Mouse (Mus musculus): ENCODE data around the gene Arel1. TPM values are rescaled to one million over a fixed set of nuclear protein-coding genes. Genes with fewer than 3 reads are reported as not detected.

The Arel1 gene
- polyA plus RNA-seq, 1 experiment from 2014 or later, result 36.6 TPM

DNA sequence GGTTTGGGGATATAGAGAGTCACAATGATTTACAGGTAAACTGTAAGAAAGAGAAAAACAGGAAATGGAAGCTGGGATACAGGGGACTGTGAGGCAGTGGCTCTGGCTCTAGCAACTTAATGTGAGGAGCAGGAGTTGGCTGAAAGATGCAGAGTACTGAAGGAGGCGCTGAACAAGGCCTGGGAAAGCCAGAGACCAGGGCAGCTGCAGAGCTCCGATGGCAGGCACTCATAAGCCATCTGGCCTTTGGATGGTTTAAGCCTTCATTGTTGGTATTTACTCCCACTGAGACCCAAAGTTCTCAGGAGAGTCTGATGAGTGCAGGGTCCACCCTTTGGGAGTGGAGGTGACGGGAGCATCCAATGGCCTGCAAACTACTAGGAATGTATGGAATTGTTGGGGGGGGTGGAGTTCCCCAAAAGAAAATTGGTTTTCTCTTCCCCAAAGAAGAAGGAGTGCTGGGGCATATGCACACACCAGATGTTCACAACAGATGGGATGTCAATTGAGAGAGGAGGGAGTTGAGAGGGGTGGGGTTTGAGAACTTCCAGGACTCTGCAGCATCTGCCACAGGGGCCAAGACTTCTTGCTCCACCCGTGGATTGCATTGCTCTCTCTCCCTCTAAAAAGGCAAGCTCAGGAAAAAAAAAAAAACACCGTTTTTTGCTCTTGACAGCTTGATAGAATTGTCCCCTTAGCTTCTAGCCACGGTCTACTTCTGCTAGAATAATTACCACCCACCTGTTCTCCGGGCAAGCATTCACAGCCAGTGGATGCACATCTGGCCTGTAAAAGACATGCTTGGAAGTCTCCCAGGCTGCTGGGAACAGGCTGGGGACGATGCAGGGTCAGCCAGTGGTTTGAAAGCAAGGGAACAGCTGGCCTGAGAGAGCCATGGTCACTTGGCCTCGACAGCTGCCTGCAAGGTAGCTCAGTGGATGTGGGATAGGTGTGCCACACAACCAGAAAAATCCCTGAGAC lies 76.8 kb downstream of the Arel1 start:
- 66% methylated on average over 9 of the region's 9 CpGs for WGBS
- no peak overlapping the region for H3K9ac ChIP-seq
- no peaks in the 10 kb centered on the region for H3K9me3 ChIP-seq
- no peak overlapping the region for H3K27ac ChIP-seq
- no peak overlapping the region for H3K4me3 ChIP-seq
- H3K27me3 ChIP-seq (replicated peaks), result no peaks in the 10 kb centered on the region
- no peaks in the 10 kb centered on the region for H3K4me1 ChIP-seq
- ATAC-seq (replicated peaks), result no peak
- H3K4me2 ChIP-seq, result no peak overlapping the region
- H3K36me3 ChIP-seq (replicated peaks), result no peaks in the 10 kb centered on the region

DNA sequence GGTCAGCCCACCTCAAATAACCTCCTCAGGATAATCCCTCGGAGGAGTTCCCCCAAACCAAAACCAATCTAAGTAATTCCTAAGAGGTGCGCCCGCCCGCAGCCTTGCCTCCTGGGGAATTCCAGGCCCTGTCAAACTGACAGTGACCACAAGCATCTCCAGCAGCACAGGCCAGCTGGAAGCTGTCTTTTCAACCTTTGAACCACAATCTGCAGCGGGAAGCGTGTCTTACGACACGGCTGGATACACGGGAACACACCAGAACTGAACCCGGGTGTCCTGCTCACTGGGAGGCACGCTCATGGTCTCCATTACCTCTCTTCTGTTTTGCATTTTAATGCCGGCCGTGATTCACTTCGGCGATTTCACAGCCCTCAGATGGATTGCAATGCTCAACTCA lies 80.4 kb downstream of the Arel1 start:
- no peaks in the 10 kb centered on the region for H3K27me3 ChIP-seq (replicated peaks)
- no peak overlapping the region for H3K4me3 ChIP-seq
- no peak overlapping the region for H3K27ac ChIP-seq
- no peaks in the 10 kb centered on the region for H3K4me1 ChIP-seq
- no peak overlapping the region for H3K9ac ChIP-seq
- 67% methylated on average over 15 of the region's 15 CpGs for WGBS
- no peak for ATAC-seq (replicated peaks)
- no peaks in the 10 kb centered on the region for H3K36me3 ChIP-seq (replicated peaks)
- no peak overlapping the region for H3K4me2 ChIP-seq
- H3K9me3 ChIP-seq, result no peaks in the 10 kb centered on the region

DNA sequence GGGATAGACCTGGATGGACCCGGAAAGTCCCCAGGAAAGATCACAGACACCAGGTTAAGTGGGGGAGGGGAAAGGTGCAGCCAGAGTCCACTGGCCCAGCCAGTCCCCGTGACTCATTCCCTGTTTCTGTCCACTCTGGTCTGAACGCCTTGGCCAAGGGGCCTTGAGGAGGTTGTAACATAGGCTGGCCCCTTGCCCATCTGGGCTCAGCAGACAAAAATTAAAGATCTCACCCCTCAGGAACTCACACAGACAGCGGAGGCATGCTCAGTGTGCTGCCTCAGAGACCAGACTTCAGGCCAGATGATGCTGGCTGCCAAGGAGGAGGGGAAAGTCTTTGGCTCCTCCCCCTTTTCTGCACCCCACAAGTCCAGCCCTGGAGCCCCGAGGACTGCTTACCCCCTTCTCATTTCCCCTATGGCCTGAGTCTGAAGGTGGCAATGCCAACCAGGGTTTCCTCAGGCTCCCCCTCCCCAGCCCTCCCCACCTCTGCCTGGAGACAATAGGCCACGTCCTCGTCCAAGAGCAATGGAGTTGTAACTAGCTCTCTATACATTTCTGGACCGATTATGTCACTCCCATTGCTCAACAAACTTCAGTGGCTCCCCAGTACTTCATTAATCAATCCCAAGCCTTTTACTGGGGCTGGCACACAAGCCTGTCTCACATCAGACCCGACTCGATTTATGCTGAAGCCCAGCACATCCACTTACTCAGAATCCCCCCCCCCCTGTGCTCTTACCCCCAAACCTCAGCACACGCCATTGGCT lies 85.4 kb downstream of the Arel1 start:
- Histone ChIP-seq H3K27me3 (replicated peaks) (no peaks in the 10 kb centered on the region), H3K4me1 (no peaks in the 10 kb centered on the region), H3K4me2 (no peak overlapping the region), H3K9ac (no peak overlapping the region), H3K9me3 (no peaks in the 10 kb centered on the region), H3K4me3 (no peak overlapping the region), H3K36me3 (replicated peaks) (no peaks in the 10 kb centered on the region), H3K27ac (no peak overlapping the region)
- 71% methylated on average over 11 of the region's 11 CpGs for WGBS
- ATAC-seq (replicated peaks), result no peak

DNA sequence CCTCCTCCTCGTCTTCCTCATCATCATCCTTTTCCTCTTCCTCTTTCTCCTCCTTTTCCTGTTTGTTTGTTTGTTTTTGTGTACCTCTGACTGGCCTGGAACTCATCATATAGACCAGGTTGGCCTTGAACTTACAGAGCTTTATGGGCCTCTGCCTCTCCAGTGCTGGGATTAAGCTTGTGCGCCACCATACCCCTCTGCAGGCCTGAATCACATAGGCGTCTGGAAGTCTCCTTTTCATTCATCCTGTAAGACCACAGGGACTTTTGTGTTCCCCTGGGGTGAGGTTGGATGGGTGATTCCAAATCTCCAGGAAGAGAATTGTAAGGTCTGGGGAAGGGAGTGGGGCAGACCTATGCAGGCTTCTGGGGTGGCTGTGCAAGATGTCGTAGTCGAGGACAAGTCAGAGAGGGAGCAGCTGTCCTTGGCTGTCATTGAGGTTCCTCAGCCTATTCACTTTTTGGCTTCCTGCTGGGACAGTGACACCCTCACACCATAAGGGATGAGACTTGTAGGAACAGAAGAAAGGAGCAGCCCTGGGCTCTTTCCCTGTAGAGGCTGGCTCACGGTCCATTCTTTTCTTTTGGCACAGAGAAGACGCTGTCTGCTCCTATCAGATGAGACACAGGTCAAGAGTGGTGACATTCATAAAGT lies 86.2 kb downstream of the Arel1 start:
- Histone ChIP-seq H3K9ac (no peak overlapping the region), H3K9me3 (no peaks in the 10 kb centered on the region), H3K4me2 (no peak overlapping the region), H3K27me3 (replicated peaks) (no peaks in the 10 kb centered on the region), H3K4me3 (no peak overlapping the region), H3K4me1 (no peaks in the 10 kb centered on the region), H3K27ac (no peak overlapping the region), H3K36me3 (replicated peaks) (no peaks in the 10 kb centered on the region)
- WGBS, result 81% methylated on average over 7 of the region's 7 CpGs
- no peak for ATAC-seq (replicated peaks)

DNA sequence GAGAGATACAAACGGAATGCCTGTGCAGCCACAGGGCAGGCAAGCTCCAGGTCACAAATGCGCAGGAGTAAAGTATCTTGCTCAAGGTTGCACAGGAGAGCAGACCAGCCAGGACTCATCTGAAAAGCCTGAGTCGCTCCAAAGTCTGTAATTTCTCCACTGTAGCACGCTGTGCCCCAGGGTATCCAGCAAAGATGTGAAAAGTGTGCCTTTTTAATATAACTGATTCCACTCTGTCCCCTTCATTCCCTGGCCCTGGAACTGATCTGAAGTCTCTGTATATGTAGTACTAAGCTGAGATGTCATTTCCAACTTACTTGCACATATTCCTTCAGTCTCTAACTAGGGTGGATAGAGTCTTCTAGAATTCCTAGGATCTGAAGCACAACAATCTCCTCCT lies 87.9 kb downstream of the Arel1 start:
- WGBS, result 85% methylated on average over 4 of the region's 4 CpGs
- H3K4me2 ChIP-seq, result no peak overlapping the region
- peaks cover 6% of the 10 kb centered on the region; the same call in 1 of the 2 replicates for H3K27me3 ChIP-seq (replicated peaks)
- H3K9ac ChIP-seq, result no peak overlapping the region
- no peak overlapping the region for H3K4me3 ChIP-seq
- H3K36me3 ChIP-seq (replicated peaks), result no peaks in the 10 kb centered on the region
- no peak for ATAC-seq (replicated peaks)
- no peaks in the 10 kb centered on the region for H3K4me1 ChIP-seq
- no peaks in the 10 kb centered on the region for H3K9me3 ChIP-seq
- no peak overlapping the region for H3K27ac ChIP-seq

DNA sequence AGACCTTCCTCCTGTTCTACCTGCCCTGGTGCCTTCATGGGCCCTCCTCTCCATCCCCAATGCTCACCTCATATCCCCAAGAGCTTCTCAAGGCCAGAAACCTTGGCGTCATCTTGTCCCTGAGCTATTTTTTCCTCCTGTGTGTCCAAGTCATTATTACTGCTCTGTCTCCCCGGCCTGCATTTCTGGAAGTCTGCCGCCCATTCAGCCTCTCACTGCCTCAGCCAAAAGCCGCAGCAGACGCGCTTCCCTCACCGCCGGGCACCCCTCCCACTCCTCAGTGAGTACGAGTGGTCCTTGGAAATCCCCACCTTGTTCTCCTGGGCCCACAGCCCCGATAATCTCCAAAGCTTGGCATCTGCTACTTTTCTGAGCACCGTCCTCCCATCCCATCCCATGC lies 90.6 kb downstream of the Arel1 start:
- Histone ChIP-seq H3K9ac (no peak overlapping the region), H3K36me3 (replicated peaks) (no peaks in the 10 kb centered on the region), H3K4me3 (no peak overlapping the region), H3K4me1 (peaks cover 14% of the 10 kb centered on the region), H3K4me2 (no peak overlapping the region), H3K27ac (no peak overlapping the region), H3K27me3 (replicated peaks) (peaks cover 33% of the 10 kb centered on the region), H3K9me3 (no peaks in the 10 kb centered on the region)
- ATAC-seq (replicated peaks), result no peak
- 55% methylated on average over 11 of the region's 11 CpGs for WGBS

DNA sequence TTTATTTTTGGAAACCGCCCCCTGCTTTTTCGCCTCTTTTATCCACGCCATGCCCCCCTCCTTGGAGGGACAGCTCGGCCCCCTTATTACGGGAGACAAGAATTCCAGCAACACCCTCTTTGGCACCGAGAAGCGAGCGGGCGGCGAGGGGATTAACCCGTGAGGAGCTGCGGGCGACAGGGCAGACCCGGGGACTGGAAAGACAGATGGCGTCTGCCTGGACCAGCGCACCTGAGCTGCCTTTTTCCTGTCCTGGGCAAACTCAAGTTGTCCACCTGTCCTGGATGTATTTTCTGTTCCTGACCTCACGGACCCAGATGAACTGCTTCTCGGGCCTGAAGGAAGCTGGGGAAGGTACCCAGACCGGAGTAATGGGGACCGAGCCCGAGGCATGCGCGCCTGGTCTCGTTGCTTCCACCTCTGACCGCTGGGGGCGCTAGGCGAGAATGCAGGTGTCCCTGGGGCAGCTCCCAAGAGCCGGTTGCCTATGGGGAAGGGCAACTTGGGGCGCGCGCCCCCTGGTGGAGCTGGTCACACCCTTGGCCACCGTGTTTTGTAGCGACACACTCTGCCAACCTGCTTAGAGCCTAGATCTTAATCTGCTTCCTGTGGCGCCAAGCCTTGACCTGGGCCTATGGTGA lies 94.1 kb downstream of the Arel1 start, which contains the start of gene Ltbp2:
TSS of gene Ltbp2 (minus strand) at position 52 of the 641 bp plus-strand sequence.
- Histone ChIP-seq H3K27ac (no peak within 1 kb of the TSS), H3K9ac (no peak within 1 kb of the TSS)

DNA sequence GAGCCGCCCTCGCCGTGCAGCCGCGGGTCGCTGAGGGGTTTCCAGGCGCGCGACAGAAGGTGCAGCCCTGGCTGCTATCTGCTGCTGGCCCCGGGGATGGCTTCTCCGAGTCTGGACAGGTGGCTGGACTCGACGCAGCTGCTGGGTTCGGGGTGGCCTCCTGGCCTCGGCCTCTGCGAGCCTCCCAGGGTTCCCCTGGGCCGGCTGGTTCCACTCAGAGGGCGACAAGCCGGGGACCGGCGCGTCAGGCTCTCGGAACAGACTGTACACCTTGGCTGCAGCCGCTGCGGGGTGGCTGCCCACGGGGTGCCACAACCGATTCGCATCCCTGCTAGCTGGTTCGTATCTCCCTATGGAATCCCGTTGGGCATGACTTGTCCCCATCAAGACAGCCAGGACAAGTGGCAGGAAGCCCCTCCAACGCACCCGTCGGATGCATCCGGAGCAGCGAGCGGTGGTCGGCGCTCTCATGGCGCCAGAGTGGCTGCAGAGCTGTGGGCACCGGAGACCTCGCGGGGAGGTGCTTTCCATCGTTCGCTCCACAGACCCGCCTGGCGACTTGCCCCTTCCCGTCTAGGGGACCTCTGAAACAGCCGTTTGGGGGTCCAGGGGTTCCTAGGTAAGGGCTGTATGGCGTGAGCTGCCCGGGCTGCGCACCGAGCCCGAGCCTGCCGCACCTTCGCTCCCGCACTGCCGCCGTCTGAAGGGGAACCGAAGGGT lies 94.8 kb downstream of the Arel1 start:
- Histone ChIP-seq H3K27ac (no peak overlapping the region), H3K27me3 (replicated peaks) (peaks cover 50% of the 10 kb centered on the region), H3K9ac (no peak overlapping the region), H3K36me3 (replicated peaks) (no peaks in the 10 kb centered on the region), H3K4me1 (peaks cover 14% of the 10 kb centered on the region), H3K4me3 (peak overlapping the region; percentile 26), H3K4me2 (peak overlapping the region; percentile 32), H3K9me3 (no peaks in the 10 kb centered on the region)
- 2% methylated on average over 59 of the region's 59 CpGs for WGBS
- ATAC-seq (replicated peaks), result no peak

More for the DNA sequence above, 94.1 kb downstream of the Arel1 start, which contains the start of gene Ltbp2:
- Histone ChIP-seq H3K4me1 (peaks cover 14% of the 10 kb centered on the region), H3K4me2 (peak within 1 kb of the TSS; percentile 32), H3K27me3 (replicated peaks) (peaks cover 50% of the 10 kb centered on the region), H3K4me3 (peak within 1 kb of the TSS; percentile 26), H3K36me3 (replicated peaks) (no peaks in the 10 kb centered on the region), H3K9me3 (no peaks in the 10 kb centered on the region)
- ATAC-seq (replicated peaks), result no peak
- WGBS, result 2% methylated on average over 34 of the region's 34 CpGs

DNA sequence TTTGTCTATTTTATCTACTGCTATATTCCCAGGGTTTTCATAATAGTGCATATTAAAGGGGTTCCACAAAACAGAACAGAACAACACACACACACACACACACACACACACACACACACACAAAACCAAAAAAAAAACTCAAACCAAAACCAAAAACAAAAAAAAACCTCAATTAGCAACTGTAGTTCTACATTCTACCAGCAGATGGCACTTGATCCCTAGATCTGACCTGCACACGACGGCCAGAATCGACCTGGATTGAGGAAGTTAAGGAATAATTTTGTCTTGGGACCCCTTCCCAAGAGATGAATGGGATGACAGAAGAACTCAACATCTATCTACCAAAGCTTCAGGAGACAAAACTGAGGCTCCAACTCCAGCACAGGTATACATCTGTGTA lies 97.3 kb downstream of the Arel1 start:
- Histone ChIP-seq H3K4me1 (peaks cover 14% of the 10 kb centered on the region), H3K27me3 (replicated peaks) (peaks cover 47% of the 10 kb centered on the region), H3K27ac (no peak overlapping the region), H3K4me2 (no peak overlapping the region), H3K36me3 (replicated peaks) (no peaks in the 10 kb centered on the region), H3K9ac (no peak overlapping the region), H3K4me3 (no peak overlapping the region), H3K9me3 (no peaks in the 10 kb centered on the region)
- no peak for ATAC-seq (replicated peaks)
- WGBS, result 1% methylated on average over 3 of the region's 3 CpGs

DNA sequence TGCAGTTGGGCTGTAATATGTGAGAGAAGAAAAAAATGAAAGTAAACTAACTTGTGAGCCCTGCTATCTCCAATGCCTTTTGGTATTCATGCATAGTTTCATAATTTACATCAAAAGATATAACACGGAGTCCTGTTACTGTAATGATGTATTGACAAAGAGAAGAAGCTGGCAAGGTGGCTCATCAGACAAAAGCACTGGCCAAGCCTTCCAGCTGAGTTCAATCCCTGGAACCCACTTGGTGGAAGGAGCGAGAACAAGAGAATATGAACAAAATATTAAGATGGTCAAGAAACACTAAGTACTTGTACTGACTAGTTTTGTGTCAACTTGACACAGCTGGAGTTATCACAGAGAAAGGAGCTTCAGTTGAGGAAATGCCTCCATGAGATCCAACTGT lies 98.4 kb downstream of the Arel1 start:
- H3K27ac ChIP-seq, result no peak overlapping the region
- no peak for ATAC-seq (replicated peaks)
- H3K4me2 ChIP-seq, result no peak overlapping the region
- H3K9ac ChIP-seq, result no peak overlapping the region
- 69% methylated on average over 2 of the region's 2 CpGs for WGBS
- peaks cover 38% of the 10 kb centered on the region for H3K27me3 ChIP-seq (replicated peaks)
- H3K4me1 ChIP-seq, result peaks cover 14% of the 10 kb centered on the region
- H3K4me3 ChIP-seq, result no peak overlapping the region
- no peaks in the 10 kb centered on the region for H3K36me3 ChIP-seq (replicated peaks)
- H3K9me3 ChIP-seq, result no peaks in the 10 kb centered on the region

Data from midbrain, embryonic 15.5 days (tissue).